Mouse (Mus musculus) embryonic fibroblast, embryonic 13.5 days (primary cell): Measurements from ENCODE around the gene Emid1. TPM values are rescaled to one million over a fixed set of nuclear protein-coding genes. Genes with fewer than 3 reads are reported as not detected.

Experiments
- H3K27ac ChIP-seq: 2 replicates; pipeline ENCODE4 v1.5.1; 2012; ENCODE audit warnings: low read length, control low read depth, inconsistent platforms; ENCODE audit not compliant: insufficient read depth
- H3K4me1 ChIP-seq: 2 replicates; pipeline ENCODE4 v1.6.1; 2011; ENCODE audit warnings: low read length; ENCODE audit not compliant: control insufficient read depth, insufficient read depth
- H3K4me3 ChIP-seq: 2 replicates; pipeline ENCODE4 v1.5.1; 2011; ENCODE audit warnings: mild to moderate bottlenecking, control low read depth, low read length; ENCODE audit not compliant: insufficient read depth
- CTCF ChIP-seq: IDR thresholded peaks from 2 replicates; pipeline ENCODE4 v1.5.1; 2011; ENCODE audit warnings: mild to moderate bottlenecking, control low read depth, low read length, moderate library complexity, borderline replicate concordance; ENCODE audit not compliant: insufficient read depth
- POLR2A ChIP-seq: IDR thresholded peaks from 2 replicates; pipeline ENCODE4 v1.6.1; 2011; ENCODE audit warnings: low read depth, mild to moderate bottlenecking, control low read depth, low read length, moderate library complexity
- polyA plus RNA-seq: library from polyadenylated mRNA; stranded (reverse); fragments of >200 nt; gene quantifications from 2 replicates; pipeline ENCODE4 v1.2.4, GENCODE M21; 2011; ENCODE audit warnings: low read depth; ENCODE audit not compliant: missing spikeins, insufficient read length

Emid1 gene
- polyA plus RNA-seq, 1 experiment, result 4.1 TPM

DNA sequence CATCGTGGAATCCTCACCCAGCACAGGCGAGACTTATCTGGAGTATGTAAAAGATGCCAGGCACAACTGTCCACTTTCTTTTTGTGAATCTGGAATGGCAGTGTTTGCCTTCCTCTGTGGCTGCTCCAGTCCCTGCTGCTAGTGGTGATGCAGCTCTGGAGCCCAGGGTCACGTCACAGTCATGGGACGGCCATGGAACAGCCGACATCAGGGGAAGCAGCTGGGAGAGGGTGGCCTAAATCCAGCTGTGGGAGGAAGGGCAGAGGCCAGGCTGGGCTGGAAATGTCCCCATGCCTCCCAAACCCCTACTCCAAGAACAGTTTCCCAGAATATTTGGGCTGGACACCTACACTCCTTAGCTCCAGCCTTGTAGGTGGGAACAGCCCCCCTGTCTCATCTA is 10.8 kb downstream of the Emid1 start:
- TF ChIP-seq POLR2A (no peak), CTCF (no peak)
- Histone ChIP-seq H3K4me1 (peaks cover 2% of the 10 kb centered on the region; the same call in 1 of the 2 replicates), H3K27ac (no peak overlapping the region), H3K4me3 (no peak overlapping the region)

DNA sequence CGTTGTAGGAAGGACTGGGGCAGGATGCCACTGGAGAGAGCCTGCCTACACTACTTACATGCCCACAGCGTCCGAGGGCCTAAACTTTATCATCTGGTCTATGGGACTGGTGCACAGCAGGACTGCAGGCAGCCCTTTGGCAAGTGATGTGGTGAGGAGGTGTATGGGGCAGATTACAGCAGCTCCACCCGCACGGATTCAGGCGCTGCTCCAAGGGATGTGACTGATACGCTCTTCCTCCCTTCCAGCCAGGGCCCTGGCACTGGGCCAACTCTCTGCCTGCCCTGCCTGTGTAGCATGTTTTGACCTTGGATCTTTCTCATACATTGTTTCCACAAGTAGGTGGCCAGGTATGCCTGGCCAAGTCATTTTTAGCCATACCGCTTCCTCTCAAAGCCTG is 11.4 kb downstream of the Emid1 start:
- TF ChIP-seq POLR2A (no peak), CTCF (no peak)
- Histone ChIP-seq H3K27ac (no peak overlapping the region), H3K4me1 (peaks cover 2% of the 10 kb centered on the region; the same call in 1 of the 2 replicates), H3K4me3 (no peak overlapping the region)

DNA sequence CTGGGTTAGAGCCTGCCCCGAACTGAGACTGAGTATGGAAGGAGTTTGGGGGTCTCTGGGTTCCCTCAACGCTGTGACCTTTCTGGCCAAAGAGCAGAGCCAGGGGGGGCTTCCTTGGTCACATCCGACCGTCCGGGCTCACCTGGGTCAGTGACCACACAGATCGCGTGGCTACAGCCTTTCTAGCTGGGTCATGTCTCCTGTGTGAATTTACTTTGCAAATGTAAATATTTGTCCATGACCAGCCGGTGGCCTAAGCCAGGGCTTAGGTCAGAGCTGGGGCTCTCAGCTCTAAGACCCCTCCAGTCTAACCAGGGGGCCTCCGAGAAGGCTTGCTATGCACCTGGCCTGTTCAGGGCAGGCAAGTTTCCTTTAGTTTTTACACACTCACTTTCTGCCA is 12.7 kb downstream of the Emid1 start:
- H3K27ac ChIP-seq, result no peak overlapping the region
- H3K4me1 ChIP-seq, result peaks cover 2% of the 10 kb centered on the region; the same call in 1 of the 2 replicates
- no peak for TF ChIP-seq POLR2A
- TF ChIP-seq CTCF, result no peak
- H3K4me3 ChIP-seq, result no peak overlapping the region

DNA sequence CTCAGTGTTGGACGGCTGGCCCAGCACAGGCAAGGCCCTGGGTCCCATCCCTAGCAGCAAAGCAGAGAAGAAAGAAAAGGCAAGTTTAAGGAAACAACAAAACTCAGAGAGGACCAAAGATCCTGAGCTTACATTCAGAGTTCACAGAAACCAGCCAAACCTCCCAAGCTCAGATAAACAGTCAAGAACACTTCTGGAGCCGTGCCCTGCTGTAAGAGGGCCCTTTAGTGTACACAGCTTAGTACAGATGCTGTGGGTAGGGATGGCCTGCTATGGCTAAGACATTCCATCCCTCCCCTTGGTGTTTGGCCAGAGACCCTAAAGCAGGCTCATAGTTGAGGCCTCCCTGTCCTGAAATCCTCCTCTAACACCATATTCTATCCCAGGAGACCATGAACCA is 13.4 kb downstream of the Emid1 start:
- H3K27ac ChIP-seq, result no peak overlapping the region

DNA sequence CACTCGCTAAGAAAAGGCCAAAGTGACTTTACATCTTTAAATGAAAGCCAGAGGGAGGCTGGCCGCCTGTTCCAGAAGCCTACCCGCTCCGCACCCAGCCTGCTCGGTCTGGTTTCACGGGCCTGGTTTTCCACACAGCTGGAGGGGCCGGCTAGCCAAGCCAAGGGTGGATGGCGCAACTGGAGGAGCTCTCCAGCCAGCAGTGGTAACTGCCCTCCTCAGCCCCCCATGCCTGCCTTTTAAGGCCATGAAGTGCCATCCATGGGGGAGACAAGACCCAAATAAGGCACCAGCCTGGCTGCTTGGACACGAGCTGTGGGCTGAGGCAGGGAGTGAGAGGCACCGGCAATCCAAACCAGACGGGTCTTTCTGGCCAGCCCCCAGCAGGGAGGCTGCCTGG is 16.1 kb downstream of the Emid1 start:
- peaks cover 2% of the 10 kb centered on the region; the same call in 1 of the 2 replicates for H3K4me1 ChIP-seq
- TF ChIP-seq POLR2A (no peak), CTCF (no peak)
- H3K4me3 ChIP-seq, result no peak overlapping the region
- no peak overlapping the region for H3K27ac ChIP-seq

More for the DNA sequence above, 13.4 kb downstream of the Emid1 start:
- TF ChIP-seq POLR2A (no peak), CTCF (no peak)
- Histone ChIP-seq H3K4me3 (no peak overlapping the region), H3K4me1 (peaks cover 2% of the 10 kb centered on the region; the same call in 1 of the 2 replicates)

DNA sequence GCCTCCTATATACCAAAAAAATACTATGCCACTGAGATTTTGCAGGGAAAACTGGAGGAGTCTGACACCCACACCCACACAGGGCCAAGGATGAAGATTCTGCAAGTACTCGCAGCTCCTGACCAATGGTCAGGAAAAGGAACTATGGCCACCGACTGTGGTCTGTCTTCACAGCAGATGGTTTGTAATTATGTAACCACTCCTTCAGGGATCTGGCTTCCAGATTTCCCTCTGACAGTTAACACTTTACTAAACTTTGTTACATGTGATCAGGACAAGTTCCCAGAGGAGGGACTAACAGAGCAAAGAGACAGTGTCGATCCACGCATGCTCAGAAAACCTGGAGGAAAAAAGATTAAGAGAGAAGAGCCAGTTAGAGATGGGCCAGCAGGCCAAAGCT is 19.3 kb downstream of the Emid1 start:
- Histone ChIP-seq H3K4me1 (0 out of 2 replicates have a peak, but pooled peaks cover 2% of the 10 kb centered on the region), H3K4me3 (no peak overlapping the region), H3K27ac (no peak overlapping the region)
- TF ChIP-seq CTCF (no peak), POLR2A (no peak)

DNA sequence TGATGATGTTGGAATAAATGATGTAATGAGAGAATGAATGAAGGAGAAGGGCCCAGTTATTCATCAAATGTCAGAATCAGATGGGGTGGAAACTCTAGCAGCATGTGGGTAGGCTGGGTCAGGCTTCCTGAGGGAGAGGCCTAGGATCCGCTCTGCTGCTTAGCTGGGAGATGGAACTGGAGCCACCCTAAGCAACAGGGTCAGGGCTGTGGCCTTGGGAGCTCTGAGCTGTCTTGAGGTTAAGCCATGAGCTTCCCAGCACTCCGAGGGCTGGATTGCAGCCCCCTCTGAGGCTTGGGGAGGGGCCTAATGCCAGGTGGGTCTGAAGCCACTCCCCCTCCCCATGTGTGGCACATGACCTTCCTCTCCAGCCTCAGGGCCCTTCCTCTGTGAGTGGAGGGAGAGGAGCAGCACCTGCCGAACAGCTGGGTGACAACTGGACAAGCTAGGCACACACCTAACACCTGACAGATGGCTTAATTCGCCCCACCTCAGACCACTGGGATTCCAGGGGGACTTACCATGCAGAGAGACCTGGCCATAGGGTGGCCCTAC is 21.9 kb downstream of the Emid1 start:
- no peak overlapping the region for H3K27ac ChIP-seq

DNA sequence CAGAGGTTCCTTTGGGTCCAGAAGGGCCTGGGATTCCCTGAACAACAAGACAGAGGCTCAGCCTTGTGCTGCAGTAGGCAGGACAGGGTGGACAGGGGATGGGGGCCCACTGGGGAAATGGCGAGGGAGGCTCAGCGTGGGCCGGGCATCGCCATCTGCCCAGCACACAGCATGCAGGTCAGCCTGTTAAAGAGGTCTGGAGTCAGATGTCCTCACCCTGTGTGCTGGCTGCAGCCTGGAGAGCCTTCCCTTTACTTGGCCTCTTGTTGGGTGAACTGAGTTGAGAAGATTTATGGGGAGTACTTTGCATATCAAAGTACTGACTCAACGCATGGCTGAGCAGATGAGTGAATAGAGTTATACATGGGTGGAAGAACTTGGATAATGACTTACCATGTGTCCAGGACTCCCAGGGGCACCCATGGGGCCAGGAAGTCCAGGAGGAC is 23.0 kb downstream of the Emid1 start:
- no peak overlapping the region for H3K4me3 ChIP-seq
- no peak overlapping the region; the same call in 1 of the 2 replicates for H3K27ac ChIP-seq
- H3K4me1 ChIP-seq, result 0 out of 2 replicates have a peak, but pooled peaks cover 2% of the 10 kb centered on the region
- no peak for TF ChIP-seq POLR2A
- TF ChIP-seq CTCF, result no peak

More for the DNA sequence above, 21.9 kb downstream of the Emid1 start:
- H3K4me3 ChIP-seq, result no peak overlapping the region
- H3K4me1 ChIP-seq, result 0 out of 2 replicates have a peak, but pooled peaks cover 2% of the 10 kb centered on the region
- TF ChIP-seq POLR2A, result no peak
- no peak for TF ChIP-seq CTCF

DNA sequence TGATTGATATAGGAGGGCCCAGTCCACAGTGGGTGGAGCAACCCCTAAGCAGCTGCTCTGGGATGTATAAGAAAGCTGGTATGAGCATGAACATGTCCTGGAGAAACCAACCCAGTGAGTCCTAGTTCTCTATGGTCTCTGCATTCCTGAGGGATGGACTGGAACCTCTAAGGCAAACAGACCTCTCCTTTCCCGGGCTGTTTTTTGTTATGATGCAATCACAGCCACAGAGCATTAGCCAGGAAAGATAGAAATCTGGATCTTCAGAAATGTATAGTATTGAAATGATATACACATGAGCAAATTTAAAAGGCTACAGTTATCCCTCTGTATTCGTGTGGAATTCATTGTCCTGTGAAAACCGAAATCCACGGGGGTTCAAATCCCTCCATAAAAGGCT is 26.3 kb downstream of the Emid1 start:
- Histone ChIP-seq H3K4me3 (no peak overlapping the region), H3K4me1 (0 out of 2 replicates have a peak, but pooled peaks cover 2% of the 10 kb centered on the region), H3K27ac (peak overlapping the region; percentile 43; the same call in 1 of the 2 replicates)
- TF ChIP-seq CTCF, result no peak
- no peak for TF ChIP-seq POLR2A

DNA sequence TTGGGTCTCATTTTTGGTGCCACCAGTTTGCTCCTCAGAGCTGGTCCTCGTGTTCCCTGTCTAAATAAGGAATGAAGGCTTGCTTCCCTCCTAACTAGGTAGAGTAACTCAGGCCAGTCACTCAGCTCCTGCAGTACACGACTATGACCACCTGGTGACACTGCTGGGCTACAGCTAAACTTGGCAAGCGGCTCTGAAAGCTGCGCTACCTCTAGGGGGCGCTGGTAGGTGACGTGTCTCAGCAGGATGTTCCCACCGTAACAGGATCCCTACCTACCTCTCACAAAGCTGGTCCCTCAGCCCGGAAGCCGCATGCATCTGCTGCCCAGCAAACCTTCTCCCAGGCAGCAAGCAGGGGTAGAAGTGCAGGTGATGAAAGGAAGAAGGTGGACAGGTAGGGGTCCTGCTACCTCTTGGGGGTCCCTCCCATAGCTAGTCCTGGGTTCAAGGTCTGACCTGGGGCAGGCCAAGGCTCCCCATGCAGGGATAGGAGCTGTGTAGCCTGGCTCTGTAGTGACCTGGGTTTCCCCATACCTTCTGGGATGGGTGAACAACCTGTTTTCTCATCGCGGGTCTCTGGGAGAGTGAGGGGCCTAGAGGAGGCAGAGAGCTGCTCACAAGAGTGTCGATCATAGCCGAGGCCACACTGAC is 37.0 kb downstream of the Emid1 start:
- Histone ChIP-seq H3K27ac (no peak overlapping the region), H3K4me1 (no peaks in the 10 kb centered on the region), H3K4me3 (no peak overlapping the region)
- TF ChIP-seq POLR2A, result no peak
- peak; percentile 100 for TF ChIP-seq CTCF
